20 mouse cellular contexts compared by ENCODE assay signal in genomic region chr11:80645111-80645510, GRCm38 (mm10).
DNase-seq lines count a peak whose midpoint lies in the region; ATAC-seq lines count a peak whose summit lies in the region.
"Had no signal": no experiment of that assay in that cellular context is flagged by ENCODE, and none has a peak within 500 bp of the region (broad histone marks: within the 10 kb centered on the region; RNA-seq: fewer than 3 reads in every experiment).

No protein-coding gene starts in this region.

- no peaks in the 10 kb centered on the region for H3K36me3 ChIP-seq in limb, embryonic 10.5 days
- H3K36me3 ChIP-seq in intestine, embryonic 16.5 days (ENCODE audit: control insufficient read depth, insufficient read depth, low read length): no peaks in the 10 kb centered on the region
- H3K36me3 ChIP-seq: embryonic facial prominence, embryonic 13.5 days; forebrain, embryonic 12.5 days; heart, embryonic 10.5 days; hindbrain, embryonic 12.5 days had no signal

- H3K27ac ChIP-seq in limb, embryonic 10.5 days: no peak overlapping the region
- no peak overlapping the region for H3K27ac ChIP-seq in intestine, embryonic 16.5 days (ENCODE audit: low read length)
- H3K27ac ChIP-seq: embryonic facial prominence, embryonic 13.5 days; forebrain, embryonic 12.5 days; heart, embryonic 10.5 days; hindbrain, embryonic 12.5 days had no signal

- 89% methylated on average over 5 of the region's 5 CpGs for WGBS in limb, embryonic 10.5 days
- 80% methylated on average over 5 of the region's 5 CpGs for WGBS in intestine, embryonic 16.5 days

- H3K27me3 ChIP-seq in limb, embryonic 10.5 days (ENCODE audit: low read depth, poor library complexity, severe bottlenecking): no peaks in the 10 kb centered on the region
- no peaks in the 10 kb centered on the region for H3K27me3 ChIP-seq in intestine, embryonic 16.5 days (replicated peaks; ENCODE audit: control insufficient read depth, insufficient read depth, low read length)
- H3K27me3 ChIP-seq: embryonic facial prominence, embryonic 13.5 days; forebrain, embryonic 12.5 days; hindbrain, embryonic 12.5 days had no signal

- no peak overlapping the region for H3K9ac ChIP-seq in intestine, embryonic 16.5 days (ENCODE audit: low read depth, low read length)
- H3K9ac ChIP-seq: embryonic facial prominence, embryonic 13.5 days; forebrain, embryonic 12.5 days; hindbrain, embryonic 12.5 days had no signal

- no peak for ATAC-seq in intestine, embryonic 16.5 days
- ATAC-seq: forebrain, embryonic 16.5 days had no signal

- H3K4me2 ChIP-seq in intestine, embryonic 16.5 days (ENCODE audit: low read depth, low read length): no peak overlapping the region
- H3K4me2 ChIP-seq: embryonic facial prominence, embryonic 13.5 days; forebrain, embryonic 12.5 days; hindbrain, embryonic 12.5 days had no signal

- DNase-seq in frontal cortex, adult 2 months (ENCODE audit: extremely low spot score in 1 of 2, low spot score in 1 of 2): peak; percentile 54 to 60
- DNase-seq in frontal cortex, postnatal 14 days (ENCODE audit: low spot score in 2 of 2): no peak
- peak; percentile 49 to 67 for DNase-seq in right cerebral cortex, adult 2 months (ENCODE audit: low spot score in 2 of 2)
- no peak for DNase-seq in right cerebral cortex, postnatal 14 days
- DNase-seq in left cerebral cortex, postnatal 36 days (ENCODE audit: low spot score in 2 of 2): peak; percentile 37 to 48
- no peak for DNase-seq in limb, embryonic 10.5 days (ENCODE audit: low spot score)
- DNase-seq: adrenal gland, postnatal 14 days; cerebellum, adult 18-20 months; cerebellum, adult 9-11 months; cerebellum, postnatal 36 days; gastrocnemius, postnatal 10 days; heart, adult 18-20 months; heart, postnatal 10 days; heart, postnatal 4 days had no signal

- H3K4me1 ChIP-seq in limb, embryonic 10.5 days: no peaks in the 10 kb centered on the region
- no peaks in the 10 kb centered on the region for H3K4me1 ChIP-seq in intestine, embryonic 16.5 days (ENCODE audit: control insufficient read depth, insufficient read depth, low read length)
- H3K4me1 ChIP-seq: embryonic facial prominence, embryonic 13.5 days; forebrain, embryonic 12.5 days; heart, embryonic 10.5 days; hindbrain, embryonic 12.5 days had no signal

- no peaks in the 10 kb centered on the region for H3K9me3 ChIP-seq in limb, embryonic 10.5 days (replicated peaks)
- no peaks in the 10 kb centered on the region for H3K9me3 ChIP-seq in intestine, embryonic 16.5 days (ENCODE audit: control insufficient read depth, low read length)
- H3K9me3 ChIP-seq: embryonic facial prominence, embryonic 13.5 days; forebrain, embryonic 12.5 days; heart, embryonic 10.5 days; hindbrain, embryonic 12.5 days had no signal

- no peak overlapping the region for H3K4me3 ChIP-seq in limb, embryonic 10.5 days
- H3K4me3 ChIP-seq in intestine, embryonic 16.5 days (ENCODE audit: low read length): no peak overlapping the region
- H3K4me3 ChIP-seq: embryonic facial prominence, embryonic 13.5 days; forebrain, embryonic 12.5 days; heart, embryonic 10.5 days; hindbrain, embryonic 12.5 days had no signal

- intact Hi-C loops in left cerebral cortex, postnatal 36 days (cut with DNase I): loop anchor here (2.0 kb wide), 1 partner anchor 18 kb away; no protein-coding TSS in a partner anchor

Comparison
In these comparisons a context has a peak if more than half of its experiments do, and no peak if none do; other contexts are left out.
1. DNase-seq: peak in frontal cortex, adult 2 months (2 of 2), right cerebral cortex, adult 2 months (2 of 2) and left cerebral cortex, postnatal 36 days (2 of 2); none in frontal cortex, postnatal 14 days (0 of 2), right cerebral cortex, postnatal 14 days (single experiment) and limb, embryonic 10.5 days (single experiment).